Mouse (Mus musculus) heart, adult 2 months (tissue): Measurements from ENCODE around the gene Crybg1.

Experiments
- CTCF ChIP-seq: fragments of 200-600 bp; IDR thresholded peaks from 2 replicates; pipeline ENCODE4 v1.8.1; 2022; ENCODE audit warnings: antibody characterized with exemption, mild to moderate bottlenecking, moderate library complexity
- POLR2A ChIP-seq: fragments of 200-500 bp; IDR thresholded peaks from 2 replicates; pipeline ENCODE4 v1.6.1; 2011; ENCODE audit warnings: mild to moderate bottlenecking, low read depth, low read length, control low read depth; ENCODE audit not compliant: insufficient read depth

- TF ChIP-seq POLR2A (no peak), CTCF (no peak)
Observed at GRCm38 (mm10) chr10:43945435-43945834, 203.2 kb downstream of the Crybg1 start.
